Mouse (Mus musculus) heart, adult 2 months (tissue): ENCODE data around the gene Wdr83os.

Source experiments
- CTCF ChIP-seq: fragments of 200-600 bp; IDR thresholded peaks from 2 replicates; pipeline ENCODE4 v1.8.1; 2022; ENCODE audit warnings: antibody characterized with exemption, mild to moderate bottlenecking, moderate library complexity
- POLR2A ChIP-seq: fragments of 200-500 bp; IDR thresholded peaks from 2 replicates; pipeline ENCODE4 v1.6.1; 2011; ENCODE audit warnings: mild to moderate bottlenecking, low read depth, low read length, control low read depth; ENCODE audit not compliant: insufficient read depth

- TF ChIP-seq CTCF (no peak), POLR2A (no peak; the same call in 1 of the 2 replicates)
Observed at GRCm38 (mm10) chr8:85080532-85081215, at the start of gene Wdr83os.
